Mouse (Mus musculus) kidney, adult 9 months (tissue): ENCODE measurements around the gene Olfr15.
"Not testable (repeated sequence)": the region's sequence is repeated elsewhere in the genome, so short reads cannot be mapped to it uniquely, and the experiment has no call there.

Source experiments
- DNase-seq: peaks from one replicate; pipeline ENCODE4 v3.0.0; 2022

The Olfr15 gene

DNA sequence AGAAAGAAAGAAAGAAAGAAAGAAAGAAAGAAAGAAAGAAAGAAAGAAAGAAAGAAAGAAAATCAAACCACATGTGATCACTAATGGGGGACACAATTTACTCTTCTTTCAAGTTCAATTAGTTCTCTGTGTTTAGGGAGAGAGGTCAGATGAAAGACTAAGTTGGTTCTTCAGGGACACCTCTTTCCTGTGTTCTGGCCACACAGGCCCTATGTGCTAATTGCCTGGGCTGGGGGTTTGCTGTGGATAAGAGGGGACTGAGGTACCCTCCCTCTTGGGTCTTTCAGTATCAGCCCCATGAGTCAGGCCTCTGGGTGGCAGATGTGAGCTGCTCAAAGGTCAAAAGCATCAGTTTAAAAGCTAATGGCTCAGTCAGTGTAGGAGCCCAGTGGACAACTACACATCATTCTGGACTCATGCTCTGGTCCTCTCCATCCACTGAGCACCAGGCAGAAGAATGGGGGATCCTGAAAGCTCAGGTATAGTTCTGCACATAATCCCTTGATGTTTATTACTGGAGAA is at the start of gene Olfr15:
Gene Olfr15, plus strand, starts transcription at position 291 of the 522 bp plus-strand sequence.
- no peak for DNase-seq

DNA sequence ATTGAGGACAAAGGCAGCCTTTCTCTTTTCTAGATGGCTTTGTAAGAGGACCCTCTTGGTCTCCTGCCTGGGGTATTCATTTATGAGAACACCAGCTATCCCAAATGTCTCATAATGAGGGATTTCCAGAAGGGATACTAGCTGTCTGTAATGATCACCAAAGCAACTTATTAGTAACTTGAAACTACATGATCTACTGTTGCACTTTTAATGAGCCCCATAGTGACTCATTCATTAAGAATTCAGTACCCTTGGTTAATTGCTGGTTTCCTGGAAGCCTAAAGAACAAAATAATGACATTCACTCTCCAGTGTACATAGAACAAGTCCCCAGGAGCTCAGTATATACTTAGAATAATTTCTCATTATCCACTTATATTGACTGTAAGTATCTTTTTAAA is 49.4 kb upstream of the Olfr15 start:
- no peak for DNase-seq

DNA sequence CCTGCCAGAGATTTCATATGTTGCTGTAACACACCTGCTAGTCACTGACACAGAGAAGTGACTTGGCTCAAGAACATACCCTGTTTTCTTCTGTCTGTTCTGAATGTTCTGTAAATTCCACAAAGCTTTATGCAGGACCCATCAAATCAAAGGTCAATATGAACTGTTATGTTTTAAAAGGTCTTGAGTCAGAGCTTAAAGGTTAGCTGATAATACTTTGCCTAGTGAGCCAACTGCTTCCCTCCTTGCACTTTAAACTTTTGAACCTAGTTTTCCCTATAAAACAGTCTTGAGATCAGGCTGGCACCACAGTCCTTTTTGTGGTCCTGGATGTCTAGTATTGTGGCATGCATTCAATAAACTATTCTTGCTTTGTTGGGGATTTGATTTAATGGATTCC is 42.3 kb upstream of the Olfr15 start:
- no peak for DNase-seq

DNA sequence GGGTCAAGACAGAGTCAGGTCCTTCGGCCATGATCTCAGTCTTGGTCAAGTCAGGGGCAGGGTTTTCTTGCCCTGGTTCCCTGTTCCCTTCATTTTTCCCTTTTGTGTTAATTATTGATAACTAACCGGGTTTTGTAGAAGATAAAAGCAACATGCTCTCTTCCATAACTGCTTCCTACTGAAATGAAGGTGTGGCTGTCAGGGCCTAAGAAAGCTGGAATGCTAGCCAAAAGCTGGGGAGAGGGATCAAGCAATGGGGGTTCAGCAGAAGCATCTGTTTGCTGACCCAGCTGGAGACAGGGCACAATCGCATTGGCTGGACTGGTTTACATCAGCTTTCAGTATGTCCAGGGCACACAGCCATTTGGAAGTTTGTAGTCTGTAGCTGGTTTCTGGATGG is 22.5 kb upstream of the Olfr15 start:
- no peak for DNase-seq

DNA sequence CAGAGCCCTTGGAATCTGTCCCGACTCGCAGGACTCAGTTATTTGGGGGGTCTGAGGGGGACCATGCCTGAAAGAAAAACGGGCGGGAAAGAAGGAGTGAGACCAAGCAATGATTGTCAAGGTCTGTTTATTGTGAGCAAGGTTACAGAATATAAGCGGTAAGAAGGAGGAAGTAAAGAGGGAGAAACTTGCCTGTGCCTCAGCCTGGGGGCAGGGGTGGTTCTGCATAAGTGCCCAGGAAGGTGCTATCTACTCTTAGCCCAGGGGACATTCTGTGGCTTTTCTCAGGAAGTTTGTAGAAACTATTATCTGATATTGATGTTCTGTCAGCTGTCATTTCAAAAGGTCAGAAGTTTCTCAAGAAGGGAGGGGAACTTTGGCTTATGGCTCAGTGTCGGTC is 16.0 kb upstream of the Olfr15 start:
- DNase-seq = not testable (repeated sequence)

DNA sequence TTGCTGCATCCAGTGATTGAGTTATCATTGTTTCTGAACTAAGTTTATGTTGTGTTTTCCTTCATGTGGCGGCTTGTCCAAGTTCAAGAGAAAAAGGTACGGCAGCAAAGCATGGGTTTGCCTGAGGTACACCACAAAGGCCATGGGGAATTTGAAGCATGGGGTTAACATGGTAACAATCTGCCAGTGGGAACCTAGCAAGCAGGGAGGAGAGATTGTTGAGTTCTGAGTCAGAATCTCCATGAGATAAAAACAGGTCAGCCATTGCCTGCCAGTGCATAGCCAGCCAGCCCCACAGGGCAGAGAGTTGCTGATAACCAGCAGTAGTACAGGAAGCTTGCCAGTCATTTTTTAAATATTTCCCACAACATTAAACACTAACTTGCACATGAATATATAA is 10.5 kb upstream of the Olfr15 start:
- no peak for DNase-seq

DNA sequence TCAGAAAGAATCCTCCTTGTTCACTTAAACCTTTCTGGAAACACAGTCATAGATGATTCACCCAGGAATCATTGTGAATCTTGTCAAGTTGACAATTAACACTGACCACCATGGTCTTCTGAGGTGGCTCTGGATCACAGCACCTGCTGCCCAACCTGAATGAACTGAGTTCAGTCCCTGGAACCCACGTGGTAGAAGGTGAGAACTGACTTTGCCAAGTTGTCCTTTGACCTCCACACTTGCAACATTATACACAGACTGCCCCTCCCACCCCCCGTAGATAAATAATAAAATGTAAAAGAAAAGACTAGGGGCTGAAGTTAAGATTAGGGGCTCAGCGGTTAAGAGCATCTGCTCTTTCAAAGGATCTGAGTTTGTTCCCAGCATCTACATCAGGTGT is 2.7 kb upstream of the Olfr15 start:
- DNase-seq = no peak

DNA sequence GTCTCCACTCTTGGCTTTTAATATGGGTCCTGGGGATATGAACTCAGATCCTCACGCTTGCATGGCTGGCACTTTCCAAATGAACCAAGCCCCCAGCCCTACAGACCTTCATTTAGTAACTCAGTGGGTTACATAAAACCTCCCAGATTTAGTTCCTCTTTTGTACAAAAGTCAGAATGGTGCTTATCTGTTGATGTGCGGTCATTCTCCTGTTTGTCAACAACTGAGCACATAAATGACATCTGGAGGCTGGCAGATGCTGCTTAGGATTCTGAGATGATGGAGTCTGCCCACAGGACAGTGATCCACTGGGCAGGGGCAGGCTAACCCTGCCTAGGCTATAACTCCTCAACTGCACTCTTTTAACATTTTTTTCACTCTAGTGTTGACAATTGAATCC is 951 bp upstream of the Olfr15 start:
- DNase-seq = no peak

DNA sequence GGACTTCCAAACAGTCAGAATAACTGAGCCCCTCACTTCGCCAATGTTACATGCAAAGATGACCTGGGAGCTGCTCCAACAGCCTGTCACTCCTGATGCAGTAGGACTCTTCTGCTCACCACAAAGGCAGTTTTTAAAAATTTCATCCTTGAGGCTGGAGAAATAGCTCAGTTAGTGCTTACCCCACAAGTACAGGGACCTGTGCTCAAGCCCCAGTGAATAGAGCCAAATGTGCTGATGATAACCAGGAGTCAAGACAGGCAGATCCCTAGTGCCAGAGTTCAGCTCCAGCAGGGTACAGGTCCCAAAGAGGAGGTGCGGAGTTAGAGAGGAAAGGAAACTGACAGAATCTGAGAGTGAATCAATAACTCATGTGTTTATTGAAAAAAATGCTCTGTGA is 4.8 kb downstream of the Olfr15 start:
- no peak for DNase-seq

DNA sequence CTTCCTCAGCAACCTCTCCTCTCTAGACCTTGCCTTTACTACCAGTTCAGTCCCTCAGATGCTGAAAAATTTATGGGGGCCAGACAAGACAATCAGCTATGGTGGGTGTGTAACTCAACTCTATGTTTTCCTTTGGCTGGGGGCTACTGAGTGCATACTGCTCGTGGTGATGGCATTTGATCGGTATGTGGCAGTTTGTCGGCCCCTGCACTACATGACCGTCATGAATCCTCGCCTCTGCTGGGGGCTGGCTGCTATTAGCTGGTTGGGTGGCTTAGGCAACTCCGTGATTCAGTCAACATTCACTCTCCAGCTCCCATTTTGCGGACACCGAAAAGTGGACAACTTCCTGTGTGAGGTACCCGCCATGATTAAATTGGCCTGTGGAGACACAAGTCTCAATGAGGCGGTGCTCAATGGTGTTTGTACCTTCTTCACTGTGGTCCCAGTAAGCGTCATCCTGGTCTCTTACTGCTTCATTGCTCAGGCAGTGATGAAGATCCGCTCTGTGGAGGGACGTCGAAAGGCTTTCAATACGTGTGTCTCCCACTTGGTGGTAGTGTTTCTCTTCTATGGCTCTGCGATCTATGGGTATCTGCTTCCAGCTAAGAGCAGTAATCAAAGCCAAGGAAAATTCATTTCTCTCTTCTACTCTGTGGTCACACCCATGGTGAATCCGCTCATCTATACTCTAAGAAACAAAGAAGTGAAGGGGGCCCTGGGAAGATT is 8.6 kb downstream of the Olfr15 start:
- DNase-seq = peak; percentile 44

DNA sequence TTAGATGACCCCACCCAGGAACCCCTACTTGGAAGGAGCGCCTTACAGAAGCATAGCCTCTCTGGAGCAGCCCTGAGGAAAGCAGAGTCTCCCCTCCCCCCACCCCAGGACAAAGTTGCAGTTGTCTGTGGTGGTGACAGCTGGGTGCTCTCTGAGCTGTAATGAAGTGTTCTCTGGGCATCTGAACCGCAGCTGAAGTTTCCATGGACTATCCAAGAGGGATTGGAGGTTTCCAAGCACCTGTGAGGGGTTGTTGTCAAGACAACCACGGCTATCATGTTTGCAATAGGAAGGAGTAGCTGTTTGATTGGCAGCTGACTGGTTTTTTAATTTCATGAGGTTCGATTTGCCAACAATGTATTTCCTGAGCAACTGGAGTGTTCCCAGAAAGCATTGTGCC is 12.3 kb downstream of the Olfr15 start:
- no peak for DNase-seq

DNA sequence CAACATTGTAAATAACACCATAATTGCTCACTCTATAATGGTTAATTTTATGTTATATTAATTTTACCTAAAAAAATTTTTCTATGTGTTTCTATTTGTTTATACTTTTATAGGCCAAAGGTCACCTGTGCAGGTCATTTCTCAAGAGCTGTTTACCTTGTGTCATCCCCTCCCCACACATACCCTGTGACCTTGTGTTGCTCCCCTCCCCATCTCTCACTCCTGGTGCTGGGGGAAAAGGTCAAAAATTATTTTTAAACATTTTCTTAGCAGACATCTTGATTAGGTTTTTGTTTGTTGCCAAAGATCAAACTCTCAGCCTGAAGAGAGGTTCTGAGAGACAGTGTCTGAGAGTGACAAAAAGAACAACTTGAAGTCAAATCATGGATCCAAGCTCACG is 13.1 kb downstream of the Olfr15 start:
- no peak for DNase-seq

DNA sequence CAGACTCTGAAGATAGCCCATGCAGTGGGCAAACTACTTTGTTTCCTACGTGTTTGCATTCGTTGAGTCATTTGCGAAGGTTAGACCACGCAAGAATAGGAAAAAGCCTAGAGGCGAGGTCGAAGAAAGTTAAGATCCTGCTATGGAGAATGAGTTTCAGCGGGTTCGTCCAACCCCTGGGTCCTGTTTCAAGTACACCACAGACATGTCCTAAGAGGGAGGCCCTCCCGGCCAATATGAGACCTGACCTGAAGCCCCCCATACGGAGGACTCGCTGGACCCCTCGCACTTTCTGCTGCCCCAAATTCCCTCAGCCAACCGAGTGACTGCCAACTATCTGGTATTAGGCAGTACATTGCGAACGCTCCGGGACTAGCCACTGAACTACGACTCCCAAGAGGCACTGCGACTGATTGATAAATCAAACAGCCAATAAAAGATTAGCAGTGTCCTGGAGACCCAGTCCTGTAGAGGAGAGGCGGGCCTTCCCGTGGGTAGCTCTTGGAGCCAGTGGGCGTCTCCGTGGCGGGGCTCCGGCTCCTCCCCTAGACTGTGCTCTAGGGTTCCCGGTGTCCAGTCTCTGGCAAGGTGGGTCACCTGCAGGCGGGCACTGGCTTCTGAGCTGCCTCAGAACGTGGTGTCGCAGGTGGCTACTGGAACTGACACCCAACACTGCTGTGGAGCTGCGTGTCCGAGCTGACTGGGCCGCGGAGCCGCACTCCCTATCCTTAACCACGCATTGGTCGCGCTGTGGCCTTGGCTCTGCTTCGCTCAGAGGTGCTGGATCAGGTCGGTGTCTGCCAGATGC is 16.2 kb downstream of the Olfr15 start, which contains the start of gene Zfp174:
Gene Zfp174, plus strand, starts transcription at position 558 of the 808 bp plus-strand sequence.
- DNase-seq = peak; percentile 99

DNA sequence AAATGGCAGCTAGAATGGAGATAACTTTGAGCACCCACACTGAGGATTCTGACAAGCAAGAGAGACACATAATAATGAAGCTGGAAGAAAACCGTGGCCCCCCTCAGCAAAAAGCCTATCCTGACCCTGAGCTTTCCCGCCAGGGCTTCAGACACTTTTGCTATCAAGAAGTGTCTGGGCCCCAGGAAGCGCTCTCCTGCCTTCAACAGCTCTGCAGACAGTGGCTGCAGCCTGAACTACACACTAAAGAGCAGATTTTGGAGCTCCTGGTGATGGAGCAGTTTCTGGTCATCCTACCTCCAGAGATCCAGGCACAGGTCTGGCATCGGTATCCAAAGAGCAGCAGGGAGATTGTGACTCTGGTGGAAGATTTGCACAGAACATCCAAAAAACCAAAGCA is 17.2 kb downstream of the Olfr15 start:
- peak; percentile 14 for DNase-seq

DNA sequence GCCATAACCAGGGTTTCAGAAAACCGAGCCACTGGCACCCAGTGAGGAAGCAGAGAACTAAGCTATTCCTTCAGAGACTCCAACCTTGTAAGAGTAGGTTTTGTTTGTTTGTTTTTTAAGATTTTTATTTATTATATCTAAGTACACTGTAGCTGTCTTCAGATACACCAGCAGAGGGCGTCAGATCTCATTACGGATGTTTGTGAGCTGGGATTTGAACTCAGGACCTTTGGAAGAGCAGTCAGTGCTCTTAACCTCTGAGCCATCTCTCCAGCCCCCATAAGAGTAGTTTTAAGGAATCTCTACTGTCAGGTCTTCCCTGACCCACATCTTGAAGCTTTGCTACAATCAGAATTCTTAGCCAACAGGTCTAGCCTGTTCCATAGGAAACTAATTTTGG is 17.7 kb downstream of the Olfr15 start:
- no peak for DNase-seq

DNA sequence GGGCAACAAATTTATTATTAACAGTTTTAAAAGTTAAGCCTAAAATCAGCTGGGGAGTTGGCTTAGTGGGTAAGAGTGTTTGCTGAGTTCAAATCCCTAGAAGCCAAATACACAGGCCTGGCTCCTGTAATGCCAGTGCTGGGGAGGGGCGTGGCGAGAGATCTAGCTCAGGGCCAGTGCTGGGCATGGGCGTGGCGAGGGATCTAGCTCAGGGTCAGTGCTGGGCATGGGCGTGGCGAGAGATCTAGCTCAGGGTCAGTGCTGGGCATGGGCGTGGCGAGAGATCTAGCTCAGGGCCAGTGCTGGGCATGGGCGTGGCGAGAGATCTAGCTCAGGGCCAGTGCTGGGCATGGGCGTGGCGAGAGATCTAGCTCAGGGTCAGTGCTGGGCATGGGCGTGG is 20.6 kb downstream of the Olfr15 start:
- DNase-seq = not testable (repeated sequence)

DNA sequence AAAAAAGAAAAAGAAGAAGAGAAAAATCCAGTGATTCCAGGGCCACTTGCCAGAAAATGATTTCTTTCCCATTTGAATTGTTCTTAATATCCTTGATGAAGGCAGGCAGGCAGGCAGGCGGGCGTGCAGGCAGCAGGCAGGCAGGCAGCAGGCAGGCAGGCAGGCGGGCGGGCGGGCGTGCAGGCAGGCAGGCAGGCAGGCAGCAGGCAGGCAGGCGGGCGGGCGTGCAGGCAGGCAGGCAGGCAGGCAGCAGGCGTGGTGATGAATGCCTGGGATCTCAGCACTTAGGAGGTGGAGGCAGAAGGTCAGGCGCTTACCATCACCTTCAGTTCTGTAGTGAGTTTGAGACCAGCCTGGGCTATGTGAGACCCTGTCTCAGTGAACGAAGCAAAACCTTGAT is 21.9 kb downstream of the Olfr15 start:
- DNase-seq = no peak

DNA sequence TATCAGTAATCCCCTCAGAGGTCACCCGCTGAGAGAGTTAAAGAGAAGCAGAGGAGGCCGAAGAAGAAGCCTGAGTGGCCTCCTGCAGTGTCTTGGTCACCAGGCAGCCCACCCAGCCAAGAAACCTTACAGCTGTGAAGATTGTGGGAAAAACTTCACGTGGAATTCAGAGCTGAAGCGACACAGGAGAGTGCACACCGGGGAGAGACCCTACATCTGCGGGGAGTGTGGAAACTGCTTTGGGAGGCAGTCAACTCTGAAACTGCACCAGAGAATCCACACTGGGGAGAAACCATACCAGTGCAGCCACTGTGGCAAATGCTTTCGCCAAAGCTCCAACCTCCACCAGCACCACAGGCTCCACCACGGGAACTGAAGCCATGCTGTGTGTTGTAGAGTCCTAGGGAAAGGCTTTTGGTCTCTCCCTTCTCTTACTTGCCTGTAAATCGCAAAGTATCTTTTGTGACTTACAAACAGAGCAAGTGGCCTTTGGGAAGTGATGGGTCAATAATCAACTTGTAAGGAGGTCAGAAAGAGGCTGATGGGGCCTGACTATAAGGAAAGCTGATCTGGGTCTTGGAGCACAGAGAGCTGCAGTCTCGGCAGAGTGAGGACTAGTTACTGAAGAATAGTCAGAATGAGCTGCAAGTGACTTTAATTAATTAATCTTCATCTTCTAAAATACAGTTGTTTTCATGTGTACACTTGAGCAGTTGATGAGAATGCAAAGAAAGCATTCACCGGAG is 23.9 kb downstream of the Olfr15 start:
- no peak for DNase-seq

DNA sequence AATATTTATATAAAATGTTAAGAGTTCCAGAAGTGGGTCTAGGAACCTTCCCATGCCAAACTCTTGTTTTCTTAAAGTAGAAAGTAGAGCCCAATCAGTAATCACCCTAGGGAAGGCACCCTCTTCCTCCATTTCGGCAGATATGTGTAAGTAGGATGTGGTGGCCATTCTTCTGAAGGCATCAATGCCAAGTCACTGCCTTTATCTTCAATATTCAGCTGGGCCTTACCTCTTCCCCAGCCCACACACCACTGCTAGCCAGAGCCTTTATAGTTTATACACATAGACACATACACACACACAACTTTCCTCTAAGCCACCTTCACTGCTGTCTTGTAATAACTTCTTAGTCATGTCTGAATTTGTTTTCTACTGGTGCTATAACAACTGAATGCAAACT is 25.1 kb downstream of the Olfr15 start:
- DNase-seq = no peak

DNA sequence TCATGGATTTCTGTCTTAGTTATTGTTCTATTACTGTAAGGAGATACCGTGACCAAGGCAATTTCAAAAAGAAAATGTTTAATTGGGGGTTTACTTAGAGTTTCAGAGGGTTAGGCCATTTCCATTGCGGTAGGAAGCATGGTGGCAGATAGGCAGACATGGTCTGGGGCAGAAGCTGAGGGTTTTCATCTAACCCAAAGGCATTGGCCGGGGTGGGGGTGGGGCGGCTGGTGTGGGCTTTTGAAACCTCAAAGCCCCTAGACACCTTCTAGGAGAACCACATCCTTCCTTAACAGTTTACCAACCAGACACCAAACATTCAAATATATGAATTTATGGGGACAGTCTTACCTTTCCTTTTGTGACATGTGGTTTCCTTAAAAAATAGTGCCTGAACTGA is 28.6 kb downstream of the Olfr15 start:
- no peak for DNase-seq

DNA sequence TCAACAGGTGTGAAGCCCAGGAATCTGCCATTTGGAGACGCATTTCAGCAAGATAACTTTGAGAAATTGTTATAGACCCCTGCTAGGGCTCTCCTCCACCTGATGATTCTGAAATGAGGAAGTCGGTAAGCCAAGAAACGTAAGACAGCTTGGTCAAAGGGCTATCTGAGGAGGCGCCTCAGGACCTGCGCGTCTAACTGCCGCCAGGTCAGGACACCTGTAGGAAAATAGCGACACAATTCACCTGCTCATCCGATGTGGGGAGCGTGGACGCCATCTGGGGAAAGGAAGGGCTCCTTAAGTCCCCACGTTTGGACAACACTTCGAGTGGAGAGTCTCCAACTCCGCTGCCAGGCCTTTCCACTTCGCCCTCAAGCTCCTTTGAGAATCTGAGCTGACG is 41.1 kb downstream of the Olfr15 start:
- DNase-seq = no peak

DNA sequence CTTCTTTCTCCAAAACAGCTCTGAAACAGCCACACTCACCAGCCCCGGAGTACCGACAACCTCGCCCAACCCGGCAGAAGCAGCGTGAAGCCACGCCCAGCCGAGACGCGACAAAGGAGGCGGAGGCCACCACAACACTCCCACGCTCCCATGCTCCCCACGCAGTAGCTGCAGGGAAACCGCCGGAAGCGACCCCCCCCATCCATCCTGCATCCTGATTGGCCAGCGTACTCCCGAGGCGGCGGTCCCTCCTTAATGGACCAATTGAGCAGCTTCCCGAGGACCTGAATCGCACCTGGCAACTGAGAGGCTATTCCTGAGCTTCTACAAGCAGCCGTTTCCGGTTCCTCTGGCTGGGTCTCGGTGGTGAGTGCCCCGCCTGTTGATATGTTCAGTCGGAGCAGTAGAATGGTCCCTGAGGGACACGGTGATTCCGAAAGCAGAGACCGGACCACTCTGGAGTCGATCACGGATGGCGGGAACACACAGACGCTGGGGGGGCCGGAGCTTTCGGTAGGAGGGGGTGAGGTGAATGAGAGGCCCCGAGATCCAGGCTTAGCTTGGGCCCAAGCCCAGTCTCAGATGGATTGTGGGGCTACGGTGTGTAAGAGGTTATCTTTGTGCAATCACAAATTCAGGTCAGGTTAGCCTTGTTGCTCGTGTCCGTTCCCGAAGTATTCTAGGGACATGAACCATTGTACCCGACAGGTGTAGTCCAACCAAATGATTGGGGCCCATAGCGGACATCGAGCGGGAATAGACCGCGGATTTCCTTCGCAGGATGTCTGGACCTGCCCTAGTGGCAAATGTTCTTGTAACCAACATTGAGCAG is 41.8 kb downstream of the Olfr15 start, which contains the start of gene Naa60:
Gene Naa60, plus strand, starts transcription at position 160 of the 832 bp plus-strand sequence.
- DNase-seq = peak; percentile 94
